Mouse (Mus musculus) adrenal gland, postnatal 25 days (tissue): Measurements from ENCODE around the gene Syne4. TPM values are rescaled to one million over a fixed set of nuclear protein-coding genes. Genes with fewer than 3 reads are reported as not detected.

Experiments
- DNase-seq: peaks from one replicate; pipeline ENCODE4 v3.0.0; 2021; ENCODE audit warnings: mixed read lengths
- total RNA-seq: library from RNA; stranded (reverse); gene quantifications from 2 replicates; pipeline ENCODE4 v1.2.3, GENCODE M21; 2021

Gene Syne4
- total RNA-seq, 1 experiment from 2014 or later: 29.0 TPM

DNA sequence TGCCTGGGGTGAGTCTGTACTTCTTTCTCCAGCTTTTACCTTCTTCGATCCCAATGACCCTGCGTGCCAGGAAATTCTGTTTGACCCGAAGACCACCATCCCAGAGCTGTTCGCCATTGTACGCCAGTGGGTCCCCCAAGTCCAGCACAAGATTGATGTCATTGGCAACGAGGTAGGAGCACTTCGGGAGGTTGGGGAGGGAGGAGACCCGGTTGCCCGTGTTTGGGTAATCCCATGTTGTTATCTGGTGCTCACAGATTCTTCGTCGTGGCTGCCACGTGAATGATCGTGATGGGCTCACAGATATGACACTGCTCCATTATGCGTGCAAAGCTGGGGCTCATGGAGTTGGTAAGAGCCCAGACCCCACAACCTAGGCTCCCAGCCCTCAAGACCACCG lies 17.8 kb upstream of the Syne4 start:
- DNase-seq: no peak

DNA sequence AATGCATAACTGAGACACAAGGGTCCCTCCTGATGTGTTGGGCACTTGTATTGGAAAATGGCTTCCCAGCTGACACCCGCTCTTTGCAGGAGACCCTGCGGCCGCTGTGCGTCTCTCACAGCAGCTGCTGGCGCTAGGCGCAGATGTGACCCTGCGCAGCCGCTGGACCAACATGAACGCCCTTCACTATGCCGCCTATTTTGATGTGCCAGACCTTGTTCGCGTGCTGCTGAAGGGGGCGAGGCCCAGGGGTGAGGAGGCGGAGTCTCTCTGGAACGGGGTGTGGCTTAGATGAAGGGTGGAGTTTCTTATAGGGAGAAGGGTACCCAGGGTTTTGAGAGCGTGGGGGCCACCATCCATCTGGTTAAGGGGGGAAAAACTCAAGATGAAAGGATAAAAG lies 17.3 kb upstream of the Syne4 start:
- DNase-seq: no peak

DNA sequence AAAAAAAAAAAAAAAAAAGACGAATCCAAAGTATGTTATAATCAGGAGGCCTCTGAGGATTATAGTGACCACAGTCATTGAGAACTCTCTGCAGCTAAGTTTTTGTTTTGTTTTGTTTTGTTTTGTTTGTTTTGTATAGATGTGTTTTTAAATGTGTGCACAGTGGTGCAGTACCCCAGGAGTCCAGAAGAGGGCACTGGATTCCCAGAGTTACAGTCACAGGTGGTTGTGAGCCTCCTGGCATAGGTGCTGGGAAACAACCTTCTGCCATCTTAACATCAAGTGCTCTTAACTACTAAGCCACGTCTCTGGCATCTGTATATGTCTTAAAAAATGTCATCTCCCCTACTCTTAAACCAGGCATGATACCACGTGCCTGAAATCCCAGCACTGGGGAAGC lies 13.7 kb upstream of the Syne4 start:
- peak; percentile 29 for DNase-seq

GRCm38 (mm10) chr7:30306083-30306779 lies 8.4 kb upstream of the Syne4 start:
- no peak for DNase-seq

DNA sequence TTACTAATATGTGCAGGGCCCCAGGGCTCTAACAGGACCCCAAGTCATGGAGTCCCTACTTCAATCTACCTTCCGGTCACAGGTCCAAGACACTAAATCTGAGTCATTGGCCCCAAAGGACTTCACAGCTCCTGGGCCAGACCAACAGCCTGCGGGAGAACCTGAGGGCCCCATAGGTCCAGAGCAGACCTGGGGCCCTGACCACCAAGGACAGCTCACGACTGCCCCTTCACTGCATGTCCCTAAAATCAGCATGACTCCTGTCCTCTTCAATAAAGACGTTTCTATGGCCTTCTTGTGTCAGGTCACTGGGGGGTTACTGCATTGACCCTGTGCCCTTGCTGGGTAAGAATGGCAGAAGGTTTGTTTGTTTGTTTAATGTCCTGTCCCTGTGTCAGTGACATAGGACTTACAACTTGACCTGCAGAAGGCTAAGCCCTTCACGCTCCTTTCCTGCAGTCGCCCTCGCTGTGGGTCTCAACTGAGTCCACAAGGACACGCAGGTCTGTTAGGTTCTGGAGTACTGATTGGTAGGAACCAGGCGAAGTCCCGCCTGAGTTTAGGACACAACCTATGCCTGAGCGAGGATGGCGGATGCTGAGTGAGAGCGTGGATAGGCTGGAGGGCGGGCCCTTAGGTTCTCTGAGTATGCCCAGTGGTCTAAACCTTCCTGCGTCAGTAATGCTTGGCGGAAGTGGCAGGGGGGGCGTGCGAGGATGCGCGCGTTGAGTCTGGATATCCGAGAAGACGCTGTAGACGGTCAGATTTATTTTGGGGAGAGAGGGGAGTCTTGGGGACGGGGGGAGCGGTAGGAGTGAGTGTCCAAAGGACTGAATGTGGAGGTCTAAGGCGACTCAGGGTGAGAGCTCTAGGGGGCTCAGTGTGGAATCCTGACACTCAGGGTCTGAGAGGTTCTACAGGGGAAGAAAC lies 6.3 kb upstream of the Syne4 start, which contains the start of gene Alkbh6:
Alkbh6 (plus strand) TSS at position 642 of the 930 bp plus-strand sequence.
- DNase-seq: peak; percentile 91

- DNase-seq: no peak
These were observed 5.0 kb upstream of the Syne4 start for GRCm38 (mm10) chr7:30309395-30310129.

GRCm38 (mm10) chr7:30310136-30310535 lies 4.5 kb upstream of the Syne4 start:
- DNase-seq: no peak

DNA sequence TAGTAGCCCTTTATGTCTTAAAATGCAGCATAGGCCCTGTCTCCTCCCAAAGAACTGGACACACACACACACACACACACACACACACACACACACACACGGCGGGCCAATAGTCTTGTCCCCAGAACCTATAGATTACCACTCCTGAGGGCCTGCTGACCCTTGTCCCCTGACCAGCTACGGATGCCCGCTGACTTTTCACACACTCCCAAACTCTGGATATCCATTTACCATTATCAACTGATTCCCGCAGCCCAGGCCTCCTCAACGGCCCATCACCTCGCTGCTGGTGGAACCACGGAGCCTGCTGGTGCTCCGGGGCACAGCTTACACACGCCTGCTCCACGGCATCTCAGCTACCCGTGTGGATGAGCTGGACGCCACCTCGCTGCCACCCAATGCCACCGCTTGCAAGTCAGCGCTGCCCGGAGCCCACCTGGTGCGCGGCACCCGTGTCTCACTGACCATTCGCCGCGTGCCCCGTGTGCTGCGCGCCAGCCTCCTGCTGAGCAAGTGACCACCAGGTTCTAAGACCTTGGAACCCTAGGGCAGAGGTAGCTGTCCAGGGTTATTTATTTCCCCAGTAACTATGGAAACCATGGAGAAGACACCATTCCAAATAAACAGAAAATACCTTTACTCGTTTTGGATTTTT lies 814 bp upstream of the Syne4 start:
- no peak for DNase-seq

DNA sequence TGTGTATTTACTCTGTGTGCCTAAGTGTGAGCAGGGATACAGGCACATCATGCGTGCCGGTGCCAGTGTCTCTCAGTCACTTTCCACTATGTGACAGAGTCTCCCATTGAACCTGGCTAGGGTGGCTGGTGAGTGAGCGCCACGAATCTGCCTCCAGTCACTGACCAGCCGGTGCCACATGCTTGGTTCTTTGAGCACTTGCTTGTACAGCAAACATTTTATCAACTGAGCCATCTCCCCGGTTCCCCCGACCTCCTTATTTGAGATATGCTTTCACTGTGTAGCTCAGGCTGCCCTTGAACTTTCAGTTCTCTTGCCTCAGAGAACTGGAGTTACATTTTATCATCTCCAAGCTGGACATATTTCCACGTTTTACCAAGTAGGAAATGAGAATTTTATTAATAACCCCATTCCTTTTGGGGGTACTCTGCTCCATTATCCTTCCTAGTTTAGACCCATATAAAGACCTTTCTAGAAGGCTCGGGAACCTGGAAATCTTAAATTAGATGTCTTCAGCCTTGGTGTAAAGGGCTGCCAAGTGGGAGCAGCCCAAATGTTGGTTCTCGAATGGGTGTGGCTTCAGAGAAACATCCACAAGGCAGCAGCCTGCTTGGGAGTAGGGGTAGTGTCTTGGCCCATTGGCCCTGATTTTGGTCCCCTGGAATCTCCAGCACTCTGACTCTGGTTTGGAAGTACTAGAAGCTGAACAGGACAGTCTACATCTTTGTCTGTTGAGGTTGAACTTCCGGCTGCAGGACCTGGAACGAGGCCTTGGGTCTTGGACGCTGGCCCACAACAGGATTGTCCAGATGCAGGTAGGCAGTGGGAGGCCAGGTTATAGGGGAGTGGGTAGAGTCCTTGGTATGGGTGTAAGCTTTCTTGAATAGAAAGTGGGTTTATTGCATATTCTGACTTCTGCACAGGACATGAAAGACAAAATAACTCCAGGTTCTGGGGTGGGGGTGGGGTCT lies 1.2 kb downstream of the Syne4 start:
- no peak for DNase-seq

GRCm38 (mm10) chr7:30318142-30318541 lies 3.5 kb downstream of the Syne4 start:
- DNase-seq: no peak

GRCm38 (mm10) chr7:30320946-30321345 lies 6.3 kb downstream of the Syne4 start:
- DNase-seq: no peak

GRCm38 (mm10) chr7:30321539-30322284 lies 7.1 kb downstream of the Syne4 start, which contains the start of gene E130208F15Rik:
E130208F15Rik (plus strand) TSS chr7:30321740.
- peak; percentile 71 for DNase-seq

- DNase-seq: peak; percentile 96
These were observed 7.7 kb downstream of the Syne4 start for GRCm38 (mm10) chr7:30322285-30322667.

DNA sequence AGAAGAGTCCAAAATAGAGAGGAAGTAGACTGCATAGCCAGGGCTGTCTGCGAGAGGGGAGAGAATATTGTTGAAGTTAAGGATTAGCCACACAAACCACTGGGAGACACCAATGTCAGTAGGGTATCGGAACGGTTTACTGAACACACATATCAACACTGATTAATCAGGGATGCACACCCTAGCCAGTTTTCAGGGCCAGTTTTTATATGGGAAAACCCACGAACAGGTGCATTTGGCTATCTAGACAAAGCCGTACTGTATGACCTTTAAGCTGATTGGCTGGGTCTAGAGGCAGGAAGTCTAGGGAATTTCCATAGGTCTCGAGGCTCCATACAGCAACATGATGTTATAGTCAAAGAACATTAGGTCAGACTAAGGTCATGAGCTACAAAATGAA lies 8.3 kb downstream of the Syne4 start:
- no peak for DNase-seq

DNA sequence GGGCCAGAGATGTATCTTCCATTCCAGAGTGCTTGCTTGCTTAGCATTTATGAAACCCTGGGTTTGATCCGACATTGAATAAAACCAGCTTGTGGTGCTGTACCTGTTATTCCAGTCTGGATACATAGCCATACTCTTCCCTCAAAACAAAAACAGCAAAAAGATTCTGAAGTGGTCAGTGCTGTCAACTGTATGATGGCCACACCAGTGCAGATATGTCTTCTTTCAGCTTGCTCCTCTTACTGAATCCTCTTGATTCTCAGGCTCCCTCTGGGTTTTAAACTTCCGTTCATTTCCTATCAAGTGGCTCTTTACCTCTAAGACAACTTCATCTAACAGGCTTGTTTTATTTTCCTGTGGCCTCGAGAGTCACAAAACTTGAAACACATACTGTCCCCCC lies 9.2 kb downstream of the Syne4 start, which contains the start of gene Sdhaf1:
Sdhaf1 (minus strand) TSS at position 101 of the 400 bp plus-strand sequence.
- DNase-seq: no peak

DNA sequence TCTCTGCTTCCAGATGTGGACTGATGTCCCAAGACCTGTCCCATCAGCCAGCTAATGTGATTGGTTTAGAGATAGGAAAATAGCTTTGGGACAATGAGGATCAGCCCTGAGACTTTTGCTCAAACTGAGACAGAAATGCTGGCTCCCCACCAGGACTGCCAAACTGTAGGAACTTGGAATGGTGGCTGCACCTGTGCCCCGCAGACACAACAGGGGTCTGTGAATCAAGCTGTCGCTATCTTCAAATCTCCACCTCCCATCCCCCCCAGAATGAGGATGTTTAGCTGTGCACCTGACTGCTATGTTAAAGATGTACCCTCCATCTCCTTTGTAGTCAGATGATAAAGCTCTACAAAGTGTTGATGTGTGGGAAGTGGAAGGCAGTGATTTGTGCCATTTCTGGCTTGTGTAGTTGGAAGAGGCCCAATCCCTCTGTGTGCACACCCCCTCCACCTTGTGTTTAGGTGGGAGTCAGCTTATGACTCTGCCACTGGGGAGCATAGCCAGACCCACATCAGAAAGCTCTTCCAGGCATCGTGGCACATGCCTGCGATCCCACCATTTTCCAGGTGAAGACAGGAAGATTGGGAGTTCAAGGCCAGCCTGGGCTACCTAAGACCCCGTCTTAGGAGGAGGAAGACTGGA lies 9.8 kb downstream of the Syne4 start:
- DNase-seq: no peak

GRCm38 (mm10) chr7:30325364-30325763 lies 10.8 kb downstream of the Syne4 start:
- no peak for DNase-seq

DNA sequence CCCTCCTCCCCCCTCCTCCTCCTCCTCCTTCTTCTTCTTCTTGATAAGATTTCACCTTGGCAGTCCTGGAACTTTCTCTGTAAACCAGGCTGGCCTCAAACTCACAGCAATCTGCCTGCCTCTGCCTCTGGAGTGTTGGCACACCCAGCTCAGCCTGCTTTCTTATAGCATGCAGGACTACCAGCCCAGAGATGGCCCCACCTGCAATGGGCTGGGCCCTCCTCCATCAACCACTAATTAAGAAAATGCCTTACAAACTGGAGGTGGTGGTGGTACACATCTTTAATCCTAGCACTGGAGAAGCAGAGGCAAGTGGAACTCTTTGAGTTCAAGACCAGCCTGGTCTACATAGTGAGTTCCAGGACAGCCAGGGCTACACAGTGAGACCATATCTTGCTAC lies 11.8 kb downstream of the Syne4 start:
- DNase-seq: no peak

GRCm38 (mm10) chr7:30327140-30327539 lies 12.5 kb downstream of the Syne4 start:
- peak; percentile 29 for DNase-seq
